Mouse (Mus musculus): ENCODE measurements at regions not wholly inside any gene's neighbourhood (a gene's known extent, or its start where the extent isn't known, plus 50 kb on each side); places are given as distances from the start of the nearest gene placed in this dataset.

DNA sequence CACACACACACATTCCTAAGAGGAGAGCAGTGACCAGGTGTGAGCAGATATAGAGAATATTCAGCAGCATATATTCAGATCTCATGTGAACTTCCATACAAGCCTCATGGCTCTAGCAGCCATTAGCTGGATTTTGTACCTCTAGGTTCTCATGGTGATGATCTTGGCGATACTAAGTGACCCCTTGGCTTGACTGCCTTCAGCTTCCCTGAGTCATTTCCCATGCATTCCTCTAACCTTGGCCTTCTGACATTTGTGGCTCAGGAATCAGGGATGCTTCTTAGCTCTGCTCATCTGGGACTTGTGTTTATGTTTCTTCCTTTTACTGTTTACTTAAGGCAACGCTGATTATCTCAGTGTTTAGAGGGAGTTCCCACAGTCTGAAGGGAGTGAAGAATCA, 100.8 kb upstream of the Cox10 start:
- TF ChIP-seq CTCF (IDR thresholded peaks at IDR 0.05; ENCODE audit: low read depth, low read length), result no peak
- TF ChIP-seq POLR2AphosphoS5 (IDR thresholded peaks at IDR 0.05; ENCODE audit: insufficient replicate concordance, low read depth, low read length), result no peak
- no peak for TF ChIP-seq GATA1 (IDR thresholded peaks at IDR 0.05; ENCODE audit: borderline replicate concordance, low read length)

All from G1E (cell line).